Mouse (Mus musculus) ZHBTc4 (cell line): Measurements from ENCODE around the gene Wdpcp.

Source experiments
- DNase-seq: peaks from one replicate; pipeline ENCODE4 v3.0.0-alpha.2; 2011; ENCODE audit warnings: low read depth, low spot score

The Wdpcp gene

GRCm38 (mm10) chr11:21569456-21570108, 2.5 kb upstream of the Wdpcp start:
- peak; percentile 18 for DNase-seq

GRCm38 (mm10) chr11:21570109-21570474, 1.9 kb upstream of the Wdpcp start:
- no peak for DNase-seq

GRCm38 (mm10) chr11:21570973-21571372, 1.1 kb upstream of the Wdpcp start:
- DNase-seq, result peak; percentile 12

- no peak for DNase-seq
Measured at GRCm38 (mm10) chr11:21581472-21581871, 9.4 kb downstream of the Wdpcp start.

- DNase-seq, result no peak
Measured at GRCm38 (mm10) chr11:21583286-21583685, 11.3 kb downstream of the Wdpcp start.

GRCm38 (mm10) chr11:21602497-21602896, 30.5 kb downstream of the Wdpcp start:
- DNase-seq, result no peak

- no peak for DNase-seq
Measured at GRCm38 (mm10) chr11:21615915-21616314, 43.9 kb downstream of the Wdpcp start.

- DNase-seq, result peak; percentile 57
Measured at GRCm38 (mm10) chr11:21634171-21634907, 62.3 kb downstream of the Wdpcp start.

- DNase-seq, result no peak
Measured at GRCm38 (mm10) chr11:21638341-21638740, 66.3 kb downstream of the Wdpcp start.

GRCm38 (mm10) chr11:21639534-21639933, 67.5 kb downstream of the Wdpcp start:
- no peak for DNase-seq

- DNase-seq, result no peak
Measured at GRCm38 (mm10) chr11:21644231-21644630, 72.2 kb downstream of the Wdpcp start.

GRCm38 (mm10) chr11:21646136-21646535, 74.1 kb downstream of the Wdpcp start:
- DNase-seq, result no peak

- peak; percentile 12 for DNase-seq
Measured at GRCm38 (mm10) chr11:21658985-21659384, 87.0 kb downstream of the Wdpcp start.

GRCm38 (mm10) chr11:21677034-21677433, 105.0 kb downstream of the Wdpcp start:
- DNase-seq, result no peak

GRCm38 (mm10) chr11:21688441-21688840, 116.4 kb downstream of the Wdpcp start:
- no peak for DNase-seq

GRCm38 (mm10) chr11:21690730-21691129, 118.7 kb downstream of the Wdpcp start:
- no peak for DNase-seq

- no peak for DNase-seq
Measured at GRCm38 (mm10) chr11:21694087-21694486, 122.1 kb downstream of the Wdpcp start.

GRCm38 (mm10) chr11:21697642-21698041, 125.6 kb downstream of the Wdpcp start:
- no peak for DNase-seq

- no peak for DNase-seq
Measured at GRCm38 (mm10) chr11:21713508-21713907, 141.5 kb downstream of the Wdpcp start.

- no peak for DNase-seq
Measured at GRCm38 (mm10) chr11:21714065-21714464, 142.0 kb downstream of the Wdpcp start.

GRCm38 (mm10) chr11:21726329-21726728, 154.3 kb downstream of the Wdpcp start:
- DNase-seq, result no peak

GRCm38 (mm10) chr11:21729056-21729455, 157.0 kb downstream of the Wdpcp start:
- DNase-seq, result no peak

GRCm38 (mm10) chr11:21729961-21730360, 157.9 kb downstream of the Wdpcp start:
- no peak for DNase-seq
